Mouse (Mus musculus): ENCODE results near the gene Gm9999.
"Not testable (repeated sequence)": the region's sequence is repeated elsewhere in the genome, so short reads cannot be mapped to it uniquely, and the experiment has no call there.

Gene Gm9999

DNA sequence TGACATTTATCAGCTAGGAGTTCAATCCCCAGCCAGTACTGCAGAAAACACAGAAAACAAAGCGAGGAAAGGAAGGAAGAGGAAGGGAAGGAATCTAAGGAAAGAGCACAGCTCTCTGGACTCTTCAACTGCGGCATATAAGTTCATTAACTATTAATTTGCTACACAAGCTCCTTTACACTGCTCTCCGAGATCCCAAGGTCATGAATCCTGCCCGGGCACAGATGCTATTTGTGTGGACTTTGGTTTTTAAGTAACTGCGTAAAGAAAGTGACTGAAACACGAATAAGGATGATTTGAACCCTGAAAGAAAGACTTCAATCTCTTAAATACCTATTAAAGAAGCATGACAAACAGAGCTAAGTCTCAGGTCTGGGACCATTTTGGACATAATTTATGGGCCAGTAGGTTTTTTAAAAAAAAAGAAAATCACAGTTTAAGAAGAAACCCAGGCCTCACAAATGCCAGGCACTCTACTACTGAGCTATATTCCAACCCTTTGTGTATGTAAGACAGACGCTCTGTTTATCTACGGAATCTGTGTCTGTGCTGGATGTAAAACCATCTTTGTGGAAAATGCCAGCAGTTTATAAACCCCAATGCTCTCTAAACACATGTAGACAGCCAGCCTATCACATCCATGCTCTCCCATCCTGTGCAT lies 16.7 kb downstream of the Gm9999 start:
- DNase-seq (ENCODE audit: low spot score), result no peak

DNA sequence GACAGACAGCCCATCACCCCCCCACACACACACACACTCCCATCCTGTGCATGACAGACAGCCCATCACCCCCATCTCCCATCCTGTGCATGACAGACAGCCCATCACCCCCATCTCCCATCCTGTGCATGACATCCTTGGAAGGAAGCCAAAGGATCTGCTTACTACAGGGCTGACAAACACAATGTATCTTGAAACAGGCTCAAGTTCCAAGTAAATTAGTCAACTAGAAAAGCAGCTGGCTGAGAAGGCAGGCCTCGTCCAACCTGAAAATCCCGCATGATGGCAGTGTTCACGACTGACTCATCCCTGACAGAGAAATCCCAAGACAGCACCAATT lies 17.2 kb downstream of the Gm9999 start:
- DNase-seq (ENCODE audit: low spot score), result no peak

DNA sequence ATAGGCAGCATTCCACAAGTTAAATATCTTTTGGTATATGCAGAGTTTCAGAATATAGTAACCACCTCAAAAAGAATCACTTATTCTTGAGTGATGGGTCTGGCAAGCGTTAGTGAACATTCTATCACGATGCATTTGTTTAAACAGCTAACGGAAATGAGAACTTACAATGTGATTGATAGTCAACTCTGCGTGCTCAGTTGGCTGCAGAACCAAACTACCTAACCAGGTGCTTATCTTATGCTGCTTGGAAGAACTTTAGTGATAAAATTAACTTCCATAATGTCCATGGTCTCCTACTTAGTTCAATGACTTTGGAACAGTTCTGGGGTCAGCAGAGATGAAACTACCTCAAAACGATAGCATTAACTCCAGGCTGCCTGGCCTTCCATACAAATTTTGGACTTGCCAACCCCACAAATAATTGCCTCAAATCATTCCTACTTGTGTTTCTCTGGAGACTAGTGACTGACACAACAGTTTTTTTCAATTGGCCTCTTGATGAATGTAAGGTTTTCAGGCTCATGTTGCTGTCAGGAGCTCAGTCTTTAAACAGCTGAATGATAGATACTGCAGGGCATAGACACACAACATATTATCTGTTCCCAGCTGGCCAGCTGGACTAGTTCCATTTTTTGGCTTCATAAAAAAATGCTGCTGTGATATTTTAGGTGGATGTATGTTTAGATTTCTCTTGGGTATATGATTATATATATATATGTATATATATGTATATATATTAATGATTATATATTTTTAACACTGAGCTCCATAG lies 17.9 kb downstream of the Gm9999 start:
- DNase-seq (ENCODE audit: low spot score), result no peak

DNA sequence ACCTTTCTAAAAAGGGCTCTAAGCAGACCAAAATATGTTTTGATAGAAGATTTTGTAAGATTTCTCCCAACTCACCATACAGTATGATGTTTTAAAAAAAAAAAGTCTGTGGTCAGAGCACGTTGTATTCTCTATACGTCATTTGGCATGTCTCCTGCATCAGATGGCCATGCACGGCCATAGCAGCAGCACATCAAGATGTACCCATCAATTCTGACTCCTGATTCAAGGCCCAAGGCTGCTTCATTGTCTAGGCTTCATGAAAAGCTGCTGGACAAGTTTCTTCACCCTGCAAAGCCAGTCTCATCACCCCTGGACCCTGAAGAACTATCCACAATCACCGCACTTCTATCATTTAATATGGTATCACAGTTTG lies 18.5 kb downstream of the Gm9999 start:
- no peak for DNase-seq (ENCODE audit: low spot score)

DNA sequence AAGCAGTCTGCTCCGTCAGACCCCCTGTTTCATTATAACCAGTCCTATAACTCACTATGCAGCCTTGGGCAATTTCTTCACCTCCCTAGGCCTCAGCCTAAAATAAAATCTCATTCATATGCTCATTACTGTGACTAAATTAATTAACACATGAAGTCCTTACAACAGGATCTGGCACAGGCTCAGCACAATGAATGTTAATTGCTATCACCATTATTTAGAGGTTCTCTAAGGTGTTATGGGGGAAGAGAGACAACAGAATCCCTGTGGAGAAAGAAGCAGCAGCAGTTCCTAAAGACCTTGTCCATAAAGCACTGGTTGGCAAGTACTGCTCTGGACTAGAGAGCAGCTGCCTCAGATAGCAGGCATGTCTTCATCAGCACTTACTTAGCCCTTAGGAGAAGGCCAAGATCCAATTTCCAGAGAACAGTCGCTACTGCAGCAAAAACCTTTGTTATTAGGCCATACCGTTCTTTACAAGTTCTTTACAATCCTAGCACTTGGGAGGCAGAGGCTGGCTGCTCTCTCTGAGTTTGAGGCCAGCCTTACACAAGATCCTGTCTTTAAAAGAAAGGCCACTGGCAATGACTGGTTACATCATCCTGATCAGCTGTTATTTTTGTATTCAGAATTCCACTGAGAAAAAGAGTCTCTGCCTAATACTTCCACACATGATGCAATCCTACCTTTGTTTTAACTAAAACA lies 20.2 kb downstream of the Gm9999 start:
- no peak for DNase-seq (ENCODE audit: low spot score)

DNA sequence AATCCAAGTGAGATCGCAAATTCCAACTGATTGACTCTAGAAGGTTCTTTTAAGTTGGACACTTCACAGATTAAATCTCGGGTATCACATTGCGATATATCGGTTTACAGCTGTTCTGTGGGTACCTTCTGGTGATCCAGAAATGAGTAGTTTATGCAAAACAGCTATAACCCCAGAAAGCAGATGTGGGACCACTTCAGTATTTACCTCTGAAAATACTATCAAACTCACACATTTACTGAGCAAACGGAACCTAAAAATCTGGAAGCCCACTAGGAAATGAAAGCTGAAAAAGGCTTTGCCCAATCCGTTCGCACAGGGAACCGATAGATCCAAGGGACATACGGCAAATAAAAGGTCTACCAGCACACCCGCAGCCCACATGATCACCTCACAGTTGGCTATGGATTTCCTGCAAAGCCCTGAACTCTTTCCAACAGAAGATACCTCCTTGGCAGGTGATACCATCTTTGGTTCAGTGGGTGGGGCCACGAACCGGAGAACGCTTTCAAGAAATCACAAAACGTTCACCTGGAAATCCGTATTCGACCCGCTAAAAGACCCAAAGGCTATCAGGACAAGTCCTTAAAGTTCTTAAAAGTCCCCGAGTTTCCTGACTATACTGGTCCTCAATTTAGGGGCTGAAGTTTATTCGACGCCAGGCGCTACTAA lies 23.9 kb downstream of the Gm9999 start:
- peak; percentile 12 for DNase-seq (ENCODE audit: low spot score)

DNA sequence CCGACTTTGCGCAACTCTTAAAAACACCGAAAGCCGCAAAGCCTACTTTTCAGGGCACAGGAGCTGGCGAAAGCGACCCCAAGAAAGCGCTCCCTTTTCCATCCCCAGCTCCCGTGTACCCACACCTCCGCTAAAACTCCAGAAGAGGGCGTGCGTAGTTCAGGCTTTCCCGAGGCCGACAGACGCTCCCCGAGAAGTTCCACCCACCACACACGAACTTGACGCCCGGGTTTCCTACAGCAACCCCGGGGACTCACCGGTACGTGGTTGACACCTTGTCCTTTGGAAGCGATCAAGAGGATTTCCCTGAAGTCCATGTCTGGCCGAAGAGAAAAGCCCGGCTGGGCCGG lies 24.4 kb downstream of the Gm9999 start:
- DNase-seq (ENCODE audit: low spot score), result peak; percentile 82

DNA sequence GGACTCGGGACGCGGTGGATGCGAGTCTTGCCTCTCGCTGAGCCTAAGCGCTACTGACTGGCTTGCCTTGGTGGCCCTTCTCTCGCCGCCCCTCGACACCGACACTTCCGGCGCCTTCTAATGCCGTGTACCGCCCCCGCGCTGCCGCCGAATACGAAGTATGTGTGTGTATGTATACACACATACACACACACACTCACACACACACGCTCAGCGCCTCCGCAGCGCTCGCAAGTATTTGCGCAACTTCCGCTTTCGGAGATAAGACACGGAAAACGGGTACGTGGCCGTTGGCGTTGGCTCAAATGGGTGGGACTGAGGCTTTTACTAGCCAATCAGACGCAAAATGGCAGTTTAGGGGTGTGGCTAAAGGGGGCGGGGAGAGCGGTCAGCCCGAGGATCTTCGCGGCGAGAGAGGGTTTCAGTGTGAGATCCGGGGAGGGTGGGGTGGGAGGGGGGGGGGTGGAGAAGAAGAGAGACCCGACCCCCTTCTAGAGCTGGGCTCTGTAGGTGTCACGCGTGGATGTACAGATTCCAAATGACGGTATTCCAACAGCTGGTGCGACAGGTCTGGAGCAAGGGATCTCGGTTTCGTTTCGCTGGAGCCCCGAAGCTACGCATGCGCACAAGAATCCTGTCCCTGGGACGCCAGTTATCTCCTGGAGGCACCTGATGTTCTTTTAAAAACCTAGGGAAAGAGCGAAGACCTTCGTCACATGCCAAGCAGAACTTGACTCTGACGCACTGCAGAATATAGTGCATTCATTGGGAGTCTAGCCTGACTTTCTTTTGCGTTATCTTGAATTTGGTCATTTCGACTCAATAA lies 25.0 kb downstream of the Gm9999 start, which contains the start of gene Spty2d1:
Gene Spty2d1, minus strand, starts transcription at position 244 of the 826 bp plus-strand sequence.
- peak; percentile 97 for DNase-seq (ENCODE audit: low spot score)

DNA sequence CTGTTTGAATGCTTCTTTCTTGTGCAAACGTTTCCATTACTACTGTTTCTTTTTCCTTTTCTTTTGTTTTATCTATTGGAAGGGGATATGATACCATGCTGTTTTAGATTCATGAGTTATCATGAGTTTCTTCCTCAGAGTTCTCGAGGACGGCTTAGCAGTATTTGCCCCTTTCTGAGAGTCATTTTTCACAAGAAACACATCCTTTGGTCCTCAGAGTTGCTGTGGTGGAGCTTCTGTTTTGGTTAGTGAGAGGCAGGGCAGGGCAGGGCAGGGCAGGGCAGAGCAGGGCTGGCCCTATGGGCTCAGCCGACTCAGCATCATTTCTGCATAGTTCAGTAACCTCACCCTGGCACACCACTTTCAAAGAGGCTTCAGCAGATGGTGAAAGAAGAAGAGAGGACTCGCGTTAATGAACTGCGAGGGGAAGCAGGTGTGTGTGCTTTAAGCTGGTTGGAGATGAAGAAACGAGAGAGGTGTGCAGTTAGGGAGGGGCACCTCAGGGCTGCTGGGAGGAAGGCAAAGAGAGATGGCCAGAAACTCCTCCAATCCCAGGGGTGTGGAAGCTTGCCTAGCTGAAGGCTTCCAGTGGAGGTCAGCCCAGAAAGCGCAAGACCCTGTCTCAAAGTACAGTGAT lies 29.9 kb downstream of the Gm9999 start:
- DNase-seq (ENCODE audit: low spot score), result no peak

DNA sequence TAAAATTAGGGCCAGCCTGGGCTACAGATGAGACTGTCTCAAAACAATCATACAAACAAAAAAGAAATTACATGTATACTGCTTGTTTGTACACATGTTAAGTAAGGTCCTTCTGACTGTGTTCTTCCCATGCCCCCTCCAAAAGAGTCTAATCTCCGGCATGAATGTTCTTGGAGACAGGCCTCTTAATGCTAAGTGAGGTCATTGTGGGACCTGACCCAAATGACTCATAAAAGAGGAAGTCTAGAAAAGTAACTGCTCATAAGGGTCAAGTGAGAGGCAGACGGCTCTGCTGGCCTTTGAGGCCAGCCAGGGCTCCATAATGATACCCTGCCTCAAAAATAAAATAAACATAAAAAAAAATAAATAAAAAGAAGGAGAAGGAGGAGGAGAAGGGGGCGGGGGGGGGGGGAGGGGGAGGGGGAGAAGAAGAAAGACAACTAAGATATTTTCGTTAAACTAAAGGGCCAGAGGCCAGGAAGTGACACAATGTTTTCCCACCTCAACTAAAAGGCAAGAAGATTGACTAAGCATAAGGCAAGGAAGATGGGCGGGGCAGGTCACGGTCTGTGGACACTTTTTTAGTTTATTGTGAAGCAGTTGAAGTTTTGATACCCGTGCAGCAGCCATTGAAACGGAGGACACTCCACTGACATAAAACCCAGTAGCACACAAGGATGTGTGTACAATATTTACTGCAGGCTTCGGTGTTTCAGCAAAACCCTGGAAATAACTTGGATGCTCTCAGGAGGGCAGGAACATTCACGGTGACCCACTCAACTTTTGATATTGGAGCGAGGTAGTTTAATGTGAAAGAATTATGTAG lies 31.4 kb downstream of the Gm9999 start:
- DNase-seq (ENCODE audit: low spot score), result no peak

DNA sequence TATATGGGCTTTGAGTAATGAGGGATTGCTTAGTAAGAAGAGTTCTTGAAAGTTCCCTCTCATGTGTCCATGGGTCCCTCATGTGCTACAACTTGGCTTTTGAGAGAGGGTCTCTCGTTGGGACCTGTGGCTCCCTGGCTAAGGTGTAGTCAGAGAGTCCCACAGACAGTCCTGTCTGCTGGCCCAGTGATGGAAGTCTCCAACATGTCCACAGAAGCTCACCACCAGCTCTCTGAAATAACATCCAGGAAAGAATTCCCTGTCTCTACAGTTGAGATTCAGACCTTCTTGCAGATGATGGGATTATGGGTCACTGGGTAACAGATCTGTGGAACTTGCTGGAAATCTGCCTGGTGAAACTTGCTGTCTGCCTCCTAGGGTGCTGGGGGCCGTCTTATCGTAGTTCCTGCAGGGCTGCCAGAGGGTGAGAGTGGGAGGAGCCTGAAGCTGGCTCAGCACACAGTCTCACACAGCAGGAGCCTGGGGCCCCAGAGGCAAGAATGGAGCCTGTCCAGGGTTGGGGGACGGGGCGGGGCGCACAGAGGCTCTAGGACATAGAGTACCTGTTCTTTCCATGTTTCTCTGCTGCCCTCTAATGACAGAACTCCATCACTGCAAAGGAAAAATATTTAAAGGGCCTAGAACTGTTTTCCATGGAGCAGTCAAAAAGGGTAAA lies 32.1 kb downstream of the Gm9999 start:
- DNase-seq (ENCODE audit: low spot score), result peak; percentile 93

DNA sequence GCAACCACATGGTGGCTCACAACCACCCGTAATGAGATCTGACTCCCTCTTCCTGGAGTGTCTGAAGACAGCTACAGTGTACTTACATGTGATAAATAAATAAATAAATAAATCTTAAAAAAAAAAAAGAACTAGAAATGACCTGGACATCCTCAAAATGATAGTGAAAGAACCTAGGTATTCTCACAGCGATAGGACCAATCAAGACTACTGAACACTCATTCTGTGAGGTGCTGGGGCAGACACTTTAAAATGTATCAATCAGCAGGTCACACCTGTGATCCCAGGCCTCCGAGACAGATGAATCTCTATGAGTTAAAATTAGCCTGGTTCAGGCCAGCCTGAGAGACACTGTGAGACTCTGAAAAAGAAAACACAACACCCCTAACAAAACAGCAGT lies 33.2 kb downstream of the Gm9999 start:
- DNase-seq (ENCODE audit: low spot score), result no peak

DNA sequence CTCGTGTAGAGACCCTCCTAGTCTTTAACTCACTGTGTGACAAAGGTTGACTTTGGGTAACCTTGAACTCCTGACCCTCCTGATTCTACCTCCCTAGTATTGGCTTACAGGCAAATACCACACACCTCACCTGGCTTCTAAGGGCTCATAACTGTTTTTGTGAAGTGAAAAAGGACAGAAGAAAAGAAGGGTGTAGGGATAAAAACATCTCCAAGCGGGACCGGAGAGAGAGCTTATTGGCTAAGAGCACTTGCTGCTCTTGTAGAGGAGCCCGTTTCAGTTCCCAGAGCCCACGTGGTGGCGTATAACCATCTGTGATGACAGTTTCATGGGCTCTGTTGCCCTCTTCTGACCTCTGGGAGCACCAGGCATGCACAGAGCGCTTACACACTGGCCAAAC lies 33.8 kb downstream of the Gm9999 start:
- DNase-seq (ENCODE audit: low spot score), result no peak

DNA sequence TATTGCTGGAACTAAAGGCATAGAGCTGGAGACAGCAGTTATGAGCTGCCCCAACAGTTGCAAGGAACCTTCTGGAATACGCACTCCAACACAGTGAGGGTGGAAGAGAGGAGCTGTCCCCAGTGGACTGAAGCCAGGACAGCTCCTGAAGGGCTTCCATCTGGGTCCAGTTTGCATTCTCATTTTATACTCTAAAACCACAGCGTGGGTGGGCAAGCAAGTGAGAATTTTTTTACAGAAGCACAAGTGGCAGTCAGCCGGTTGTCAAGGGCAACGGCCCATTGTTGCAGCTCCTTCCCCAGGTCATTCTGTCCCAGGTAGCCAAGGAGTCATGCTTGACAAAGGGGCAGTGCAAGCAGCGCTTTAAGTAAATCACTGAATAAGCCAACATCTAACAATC lies 36.3 kb downstream of the Gm9999 start:
- no peak for DNase-seq (ENCODE audit: low spot score)

DNA sequence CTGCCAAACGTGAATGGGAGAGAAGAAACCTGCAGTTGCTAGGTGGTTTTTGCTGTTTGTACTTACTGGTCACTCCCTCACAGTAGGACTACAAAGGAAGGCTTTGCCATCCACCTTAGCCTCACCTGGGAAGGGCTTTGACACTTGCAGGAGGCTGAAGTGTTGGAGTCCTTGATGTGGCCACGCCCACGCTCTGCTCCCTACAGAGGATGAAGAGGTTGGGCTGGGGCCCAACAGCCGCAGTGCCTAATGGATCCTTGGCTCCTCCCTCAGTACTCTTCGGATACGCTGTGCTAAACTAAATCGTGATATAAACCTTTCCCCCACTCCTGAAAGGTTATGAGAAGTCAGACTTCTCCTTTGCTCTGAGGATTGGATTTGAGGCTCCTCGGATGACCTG lies 37.6 kb downstream of the Gm9999 start:
- no peak for DNase-seq (ENCODE audit: low spot score)

DNA sequence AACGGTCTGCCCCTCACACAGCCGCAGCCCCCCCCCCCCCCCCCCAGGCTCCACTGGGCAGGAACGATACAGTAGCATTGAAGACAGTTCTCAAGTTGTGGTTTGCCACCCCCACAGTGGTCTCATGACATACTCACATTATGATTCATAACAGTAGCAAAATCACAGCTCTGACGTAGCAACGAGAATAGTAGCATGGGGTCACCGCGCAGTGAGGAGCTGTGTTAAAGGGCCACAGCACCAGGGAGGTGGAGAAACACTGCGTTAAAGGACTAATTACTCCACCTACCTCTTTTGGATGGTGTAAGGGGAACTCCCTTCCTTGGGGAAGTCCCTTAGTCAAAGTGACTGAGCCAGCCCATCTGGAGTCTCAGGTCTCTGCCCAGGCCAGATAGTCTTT lies 39.1 kb downstream of the Gm9999 start:
- no peak for DNase-seq (ENCODE audit: low spot score)

DNA sequence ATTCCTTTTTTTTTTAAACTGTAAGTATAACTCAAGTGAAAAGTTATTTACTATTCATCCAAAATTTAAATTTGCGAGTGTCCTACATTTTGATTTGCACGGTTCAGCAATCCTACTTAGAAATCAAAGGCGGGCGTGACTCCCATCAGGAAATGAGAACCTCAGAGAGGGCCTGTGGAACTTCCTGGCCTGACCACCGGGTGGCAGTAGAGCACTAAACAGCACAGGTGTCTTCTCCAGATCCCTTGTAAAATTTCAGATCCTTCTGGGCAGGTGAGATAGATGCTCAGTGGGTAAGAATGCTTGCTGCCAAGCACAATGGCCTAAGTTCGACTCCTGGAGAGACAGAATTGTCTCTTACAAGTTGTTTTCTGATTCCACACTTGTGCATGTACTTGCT lies 40.1 kb downstream of the Gm9999 start:
- DNase-seq (ENCODE audit: low spot score), result peak; percentile 86

DNA sequence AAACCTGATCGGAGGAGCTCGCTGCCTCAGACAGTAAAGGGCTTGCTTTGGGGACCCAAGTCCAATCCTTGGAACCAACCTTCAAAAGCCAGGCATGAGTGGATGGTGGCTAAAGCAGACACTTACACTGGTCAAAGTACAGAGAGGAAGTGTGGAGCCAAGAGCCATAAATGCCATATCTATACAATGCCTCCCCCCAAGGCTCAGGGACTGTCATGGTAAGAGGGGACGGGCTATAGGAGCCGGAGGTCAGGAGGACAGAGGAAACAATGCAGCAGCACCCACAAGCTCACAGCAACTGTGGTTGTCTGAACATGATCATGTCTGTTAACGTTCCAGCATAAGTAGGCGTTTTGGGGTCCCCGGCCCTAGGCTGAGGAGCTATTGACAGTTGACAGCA lies 41.1 kb downstream of the Gm9999 start:
- DNase-seq (ENCODE audit: low spot score), result no peak

DNA sequence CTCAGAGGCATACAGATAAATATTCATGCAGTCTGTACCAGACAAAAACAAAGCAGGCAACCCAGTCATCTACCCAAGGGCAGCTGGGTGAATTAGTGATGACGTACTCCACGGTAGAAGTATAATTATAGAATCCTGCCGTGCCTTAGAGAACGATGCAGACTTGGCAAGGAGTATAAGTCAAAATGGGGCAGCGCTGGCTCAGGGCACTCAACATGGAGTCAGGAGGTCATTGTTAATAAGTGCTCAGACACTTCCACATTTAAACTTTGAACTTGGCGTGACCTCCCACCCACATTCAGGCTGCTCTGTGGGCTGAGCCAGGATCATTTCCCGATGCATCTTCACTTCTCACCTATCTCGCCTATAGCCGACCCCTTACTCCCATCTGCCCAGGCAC lies 42.0 kb downstream of the Gm9999 start:
- no peak for DNase-seq (ENCODE audit: low spot score)

DNA sequence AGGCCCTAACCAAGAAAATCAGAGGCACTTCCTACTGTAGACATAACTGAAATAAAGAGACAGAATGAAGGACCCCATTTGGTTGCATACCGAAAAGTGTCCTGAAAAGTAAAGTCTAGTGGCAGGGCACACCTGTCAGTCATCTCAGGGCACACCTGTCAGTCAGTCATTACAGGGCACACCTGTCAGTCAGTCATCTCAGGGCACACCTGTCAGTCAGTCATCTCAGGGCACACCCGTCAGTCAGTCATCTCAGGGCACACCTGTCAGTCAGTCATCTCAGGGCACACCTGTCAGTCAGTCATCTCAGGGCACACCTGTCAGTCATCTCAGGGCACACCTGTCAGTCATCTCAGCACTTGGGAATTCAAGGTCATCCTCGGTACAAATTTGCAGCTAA lies 43.5 kb downstream of the Gm9999 start:
- not testable (repeated sequence) for DNase-seq (ENCODE audit: low spot score)
